Mouse (Mus musculus) gastrocnemius, adult 8-10 months (tissue): ENCODE results near the gene Tnnt3. TPM values are rescaled to one million over a fixed set of nuclear protein-coding genes. Genes with fewer than 3 reads are reported as not detected.
A peak's percentile ranks its signal among the peaks of the same experiment; 100 is the strongest.

Experiments
- DNase-seq, 2 experiments: peaks; one replicate each; pipeline ENCODE4 v3.0.0; 2022; ENCODE audit warnings: low spot score in 2 of 2
- total RNA-seq, 4 experiments: library from RNA; stranded (reverse); gene quantifications; 2 replicates each; pipeline ENCODE4 v1.2.4; 2022

Tnnt3 gene
- total RNA-seq, 4 experiments from 2014 or later, result 31,851 to 38,724 (median 35,835) TPM

GRCm38 (mm10) chr7:142476271-142476670 lies 22.4 kb upstream of the Tnnt3 start:
- DNase-seq, result no peak

- DNase-seq, result no peak
Measured at GRCm38 (mm10) chr7:142476795-142477452, 21.7 kb upstream of the Tnnt3 start.

DNA sequence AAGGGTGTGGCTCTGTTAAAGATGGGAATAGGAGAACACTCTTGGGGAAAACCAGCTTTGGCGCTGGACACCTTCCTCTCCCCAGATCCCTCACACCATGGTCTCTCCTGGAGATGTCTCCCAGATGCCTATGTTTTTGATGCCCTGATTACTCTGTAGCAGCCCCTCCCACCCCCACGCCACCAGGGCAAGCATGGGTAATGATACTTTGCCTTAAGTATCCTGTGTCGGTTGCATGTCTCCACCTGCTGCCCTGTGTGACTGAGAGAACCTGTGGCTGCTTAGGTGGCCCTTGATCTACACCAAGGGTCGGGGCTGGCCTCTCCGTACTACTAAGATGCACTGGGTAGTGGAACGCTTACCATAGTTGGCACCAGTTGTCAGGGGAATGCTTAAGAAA lies 20.6 kb upstream of the Tnnt3 start:
- no peak for DNase-seq

- DNase-seq, result no peak
Measured at GRCm38 (mm10) chr7:142478574-142478973, 20.1 kb upstream of the Tnnt3 start.

DNA sequence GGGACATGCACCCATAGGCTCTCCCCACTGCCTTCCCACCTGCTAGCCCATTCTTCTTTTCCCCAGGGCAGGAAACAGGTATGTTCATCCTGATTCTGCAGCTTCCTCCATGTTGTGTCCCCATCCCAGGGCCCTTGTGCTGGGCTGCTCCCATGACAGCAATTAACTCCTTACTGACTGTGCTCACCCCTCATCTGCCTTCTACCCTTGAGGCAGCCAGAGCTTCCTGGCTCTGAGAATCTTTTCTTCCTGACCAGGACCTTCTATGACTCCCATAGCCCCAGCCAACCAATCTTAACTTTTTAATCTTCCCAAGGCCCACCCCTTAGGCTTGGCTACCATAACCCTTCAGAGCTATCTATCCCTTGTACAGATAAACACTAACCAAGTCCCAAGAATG lies 19.3 kb upstream of the Tnnt3 start:
- no peak for DNase-seq

DNA sequence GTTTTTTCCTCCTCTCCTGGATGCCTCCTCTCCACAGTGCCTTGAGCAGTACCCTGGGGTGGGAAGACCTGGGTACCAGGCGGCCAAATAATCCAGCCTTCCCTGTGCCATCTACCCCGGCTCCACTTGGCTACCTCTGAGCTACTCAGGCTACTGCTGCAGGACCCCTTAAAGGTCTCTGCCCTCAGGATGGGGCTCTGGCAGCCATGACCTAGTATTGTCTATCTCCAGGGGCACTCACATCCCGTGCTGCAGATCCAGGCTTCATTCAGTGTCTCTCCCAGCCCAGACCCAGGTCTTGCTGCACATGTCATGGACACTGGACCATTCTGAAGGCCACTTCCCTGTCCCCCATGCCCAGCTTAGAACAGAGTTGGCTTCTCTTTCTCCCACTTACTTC lies 18.8 kb upstream of the Tnnt3 start:
- DNase-seq, result no peak

GRCm38 (mm10) chr7:142480661-142481060 lies 18.0 kb upstream of the Tnnt3 start:
- DNase-seq, result no peak

DNA sequence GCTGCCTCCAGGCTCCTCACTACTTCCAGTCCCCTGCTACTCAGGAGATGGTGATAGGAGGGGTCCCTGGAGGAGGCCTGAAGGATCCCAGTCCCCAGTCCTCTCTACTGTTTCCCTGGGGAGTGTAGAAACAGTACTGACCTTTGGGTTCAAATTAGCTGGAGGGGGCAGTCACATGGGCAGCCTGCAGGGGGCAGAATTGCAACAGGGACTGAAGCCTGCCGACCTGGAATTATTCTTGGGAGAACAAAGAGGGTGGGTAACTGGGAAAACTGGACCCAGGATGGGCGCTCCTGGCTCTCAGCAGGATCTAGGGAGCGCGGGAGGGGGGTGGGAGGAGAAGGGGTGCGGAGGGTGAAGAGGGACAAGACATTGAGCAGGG lies 17.5 kb upstream of the Tnnt3 start:
- DNase-seq, result peak; percentile 72 to 78

DNA sequence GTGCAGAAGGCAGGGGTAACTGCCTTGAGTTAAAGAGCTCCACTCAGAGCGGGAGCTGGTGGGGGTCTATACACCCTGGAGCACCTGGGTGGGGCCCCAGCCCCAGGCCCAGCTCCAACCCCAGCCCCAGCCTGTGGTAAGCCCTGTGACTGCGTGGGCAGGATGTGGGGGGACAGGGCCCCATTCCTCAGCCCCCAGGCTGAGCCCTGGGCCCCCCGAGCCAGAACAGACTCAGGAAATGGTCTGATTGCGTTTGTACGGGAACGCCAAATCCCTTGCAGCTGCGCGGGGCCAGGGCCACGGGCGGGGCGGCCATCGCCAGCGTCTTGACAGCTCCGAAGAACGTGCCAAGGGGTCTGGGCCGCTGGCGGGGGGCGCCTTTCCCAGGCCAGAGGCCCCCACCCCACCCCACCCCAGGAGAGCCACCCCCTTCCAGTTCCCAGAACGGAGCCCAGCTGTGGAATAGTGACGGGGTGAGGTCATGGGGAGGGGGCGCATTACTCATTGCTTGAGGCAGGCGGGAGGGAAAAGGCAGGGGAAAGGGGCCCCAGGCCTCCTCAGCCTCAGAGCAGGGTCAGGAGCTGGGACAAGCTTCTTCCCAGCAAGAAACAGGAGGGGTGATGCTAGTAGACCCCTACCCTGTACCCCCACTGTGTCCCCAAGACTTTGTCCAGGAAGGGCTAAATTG lies 16.9 kb upstream of the Tnnt3 start:
- peak in 1 of 2 experiments; percentile 80 for DNase-seq

DNA sequence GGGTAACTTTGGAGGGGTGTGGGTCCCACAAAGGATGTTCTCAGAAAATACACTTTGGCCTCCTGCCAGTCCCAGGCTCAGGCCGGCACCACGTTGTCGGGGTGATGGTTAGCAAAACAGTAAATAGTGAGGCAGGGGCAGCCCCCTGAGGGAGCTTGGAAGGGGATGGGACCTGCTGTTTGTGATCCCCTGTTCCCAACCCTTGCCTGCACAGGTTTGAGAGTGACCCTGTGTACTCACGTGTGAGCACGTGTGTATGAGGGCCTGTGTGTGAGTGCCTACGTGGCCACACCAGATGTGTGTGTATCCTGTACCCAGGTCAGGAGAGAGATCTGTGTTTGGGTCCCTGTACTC lies 16.4 kb upstream of the Tnnt3 start:
- no peak for DNase-seq

GRCm38 (mm10) chr7:142483136-142483535 lies 15.5 kb upstream of the Tnnt3 start:
- no peak for DNase-seq

GRCm38 (mm10) chr7:142484780-142485179 lies 13.9 kb upstream of the Tnnt3 start:
- peak in 1 of 2 experiments; percentile 81 for DNase-seq

DNA sequence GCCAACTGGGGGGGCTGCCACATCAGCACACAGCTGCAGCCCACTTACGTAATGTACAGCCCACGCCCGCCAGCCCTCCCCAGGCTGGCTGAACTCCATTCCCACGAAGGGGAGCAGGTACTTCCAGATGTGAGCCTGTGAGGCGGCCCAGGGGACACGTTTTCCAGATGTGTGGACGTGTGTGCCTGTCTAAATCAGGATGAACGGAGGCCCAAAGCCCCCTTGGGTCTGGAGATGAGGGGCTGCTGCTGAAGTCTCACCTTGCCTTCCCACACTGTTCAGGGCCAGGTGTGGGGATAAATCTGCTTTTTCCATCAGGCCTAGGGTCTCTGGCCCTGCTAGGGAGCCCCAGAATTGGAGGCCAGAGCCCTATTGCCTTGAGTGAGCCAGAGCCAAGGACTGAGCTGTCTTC lies 11.9 kb upstream of the Tnnt3 start:
- DNase-seq, result peak in 1 of 2 experiments; percentile 63

DNA sequence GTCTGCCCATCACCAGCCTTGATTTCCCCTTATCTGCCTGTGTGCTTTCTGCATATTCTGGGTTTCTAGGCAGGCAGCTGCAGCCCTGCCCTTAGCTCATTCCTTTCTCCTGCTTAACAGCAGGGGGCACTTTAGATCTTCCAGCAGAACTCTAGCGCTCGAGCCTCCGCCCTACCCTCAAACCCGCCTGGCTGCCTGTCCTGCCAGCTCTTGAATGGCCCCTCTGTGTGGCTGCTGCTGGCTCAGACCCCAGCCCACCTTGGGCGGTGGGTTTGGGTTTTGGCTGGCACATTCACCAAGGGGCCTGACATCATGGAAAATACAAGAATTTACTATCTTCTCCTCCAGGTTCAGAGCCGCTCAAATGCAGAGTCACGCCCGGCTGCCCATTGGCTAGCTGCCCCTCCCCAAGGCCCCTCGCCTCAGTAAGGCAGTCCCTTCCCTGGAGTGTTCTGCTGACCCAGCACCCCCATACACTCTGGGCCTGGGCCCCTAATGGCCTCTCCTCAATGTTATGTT lies 11.2 kb upstream of the Tnnt3 start:
- DNase-seq, result peak in 1 of 2 experiments; percentile 62

DNA sequence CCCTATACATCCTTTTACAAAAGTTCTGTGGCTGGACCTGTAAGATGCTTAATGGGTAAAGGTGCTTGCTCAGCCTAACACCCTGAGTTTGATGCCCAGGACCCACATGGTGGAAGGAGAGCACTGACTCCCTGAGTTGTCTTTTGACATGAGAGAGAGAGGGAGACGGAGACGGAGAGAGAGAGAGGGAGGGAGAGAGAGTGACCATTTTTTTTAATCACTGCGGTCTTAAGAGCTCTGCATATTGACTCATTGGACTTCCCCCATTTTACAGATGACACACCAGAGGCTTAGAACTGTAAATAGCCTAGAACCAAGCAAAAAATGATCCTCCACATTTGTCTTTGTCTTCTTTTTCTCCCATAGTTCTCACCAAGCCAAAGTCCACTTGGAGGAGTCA lies 10.6 kb upstream of the Tnnt3 start:
- no peak for DNase-seq

- peak in 1 of 2 experiments; percentile 73 for DNase-seq
Measured at GRCm38 (mm10) chr7:142493535-142493934, 5.1 kb upstream of the Tnnt3 start.

GRCm38 (mm10) chr7:142496158-142496557 lies 2.5 kb upstream of the Tnnt3 start:
- DNase-seq, result peak; percentile 78 to 86

GRCm38 (mm10) chr7:142496800-142497199 lies 1.8 kb upstream of the Tnnt3 start:
- peak; percentile 60 to 66 for DNase-seq

- DNase-seq, result peak; percentile 66 to 82
Measured at GRCm38 (mm10) chr7:142497775-142498174, 861 bp upstream of the Tnnt3 start.

DNA sequence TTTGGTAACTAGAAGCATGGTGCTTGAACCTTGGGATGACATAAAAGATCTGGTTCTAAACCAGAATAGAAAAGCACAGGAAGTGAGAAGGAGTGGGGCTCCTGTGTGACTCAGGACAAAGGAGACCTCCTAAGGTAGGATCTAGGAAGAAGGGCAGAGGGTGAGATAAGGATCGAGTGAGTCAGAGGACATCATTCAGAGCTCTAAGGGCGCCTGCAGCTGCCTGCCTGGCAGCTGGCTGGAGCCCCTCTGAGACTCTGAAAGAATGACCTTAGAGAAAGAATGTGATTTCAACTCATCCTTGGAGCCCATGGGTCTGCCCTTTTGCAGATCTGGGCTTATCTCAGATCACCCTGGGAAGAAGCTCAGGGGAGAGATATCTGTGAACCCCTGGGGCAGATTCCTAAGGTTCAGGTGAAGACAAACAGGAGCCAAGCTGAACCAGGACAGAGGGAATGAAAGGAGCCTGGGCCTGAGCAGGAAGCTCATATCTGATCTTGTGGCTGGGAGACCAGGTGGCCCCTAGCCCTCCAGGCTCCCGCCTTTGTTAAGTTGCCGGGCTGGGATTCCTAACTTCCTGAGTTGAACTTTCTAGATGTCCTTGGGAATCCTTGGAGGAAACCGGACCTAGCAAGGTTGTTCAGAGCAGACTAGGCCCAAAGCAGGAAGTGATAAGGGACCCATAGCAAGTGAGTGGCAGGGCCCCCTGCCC lies 530 bp downstream of the Tnnt3 start:
- DNase-seq, result no peak

- peak; percentile 66 to 82 for DNase-seq
Measured at GRCm38 (mm10) chr7:142500032-142500431, 1.4 kb downstream of the Tnnt3 start.

- no peak for DNase-seq
Measured at GRCm38 (mm10) chr7:142503206-142503605, 4.6 kb downstream of the Tnnt3 start.
